Mouse (Mus musculus) forebrain, embryonic 13.5 days (tissue): Measurements from ENCODE around the gene Nrd1. TPM values are rescaled to one million over a fixed set of nuclear protein-coding genes. Genes with fewer than 3 reads are reported as not detected.

Source experiments
- ATAC-seq: fragments of 200-750 bp; cut with Nextera tagmentation; 2 replicates; pipeline ENCODE4 v1.8.0; 2017
- H3K27ac ChIP-seq: fragments of 300-500 bp; sonication (generic); 2 replicates; pipeline ENCODE4 v1.5.1; 2015; ENCODE audit warnings: inconsistent platforms, mild to moderate bottlenecking, moderate library complexity
- H3K27me3 ChIP-seq: fragments of 300-500 bp; sonication (generic); 2 replicates; pipeline ENCODE4 v1.6.1; 2015; ENCODE audit warnings: mild to moderate bottlenecking, inconsistent platforms
- H3K36me3 ChIP-seq: fragments of 300-500 bp; sonication (generic); 2 replicates; pipeline ENCODE4 v1.6.1; 2015; ENCODE audit warnings: mild to moderate bottlenecking, inconsistent platforms; ENCODE audit not compliant: poor library complexity, severe bottlenecking
- H3K4me1 ChIP-seq: fragments of 300-500 bp; sonication (generic); 2 replicates; pipeline ENCODE4 v1.6.1; 2015; ENCODE audit warnings: inconsistent platforms
- H3K4me2 ChIP-seq: fragments of 300-500 bp; sonication (generic); 2 replicates; pipeline ENCODE4 v1.6.1; 2015; ENCODE audit warnings: inconsistent platforms, mild to moderate bottlenecking, moderate library complexity
- H3K4me3 ChIP-seq: fragments of 300-500 bp; sonication (generic); 2 replicates; pipeline ENCODE4 v1.5.1; 2015; ENCODE audit warnings: mild to moderate bottlenecking, inconsistent platforms
- H3K9ac ChIP-seq: fragments of 300-500 bp; sonication (generic); 2 replicates; pipeline ENCODE4 v1.6.1; 2015; ENCODE audit warnings: mild to moderate bottlenecking, inconsistent platforms
- H3K9me3 ChIP-seq: fragments of 300-500 bp; sonication (generic); replicated peaks from 2 replicates; pipeline ENCODE4 v1.6.1; 2016; ENCODE audit warnings: inconsistent platforms
- WGBS: fragments of 180-500 bp; shearing (Covaris S2); methylation state at CpG from one replicate; pipeline ENCODE4 v1.1.7; 2015; 5-methylcytosine and 5-hydroxymethylcytosine counted together
- polyA plus RNA-seq: library from polyadenylated mRNA; unstranded; fragments of >200 nt; fragmentation: Nextera tagmentation; extraction: Ambion mirVana; gene quantifications from 2 replicates; pipeline ENCODE4 v1.2.1, GENCODE M21; 2015

Gene Nrd1
- 82.1 and 83.3 TPM in 2 replicates for polyA plus RNA-seq

GRCm38 (mm10) chr4:108999999-109000950 is at the start of gene Nrd1:
Gene Nrd1, plus strand, starts transcription at chr4:109000655.
- H3K4me3 ChIP-seq: peak within 1 kb of the TSS; percentile 89
- H3K27ac ChIP-seq: peak within 1 kb of the TSS; percentile 89
- peaks cover 31% of the 10 kb centered on the region for H3K4me1 ChIP-seq
- peak within 1 kb of the TSS; percentile 90 for H3K9ac ChIP-seq
- ATAC-seq: peak; percentile 99
- no peaks in the 10 kb centered on the region for H3K9me3 ChIP-seq
- 0 out of 2 replicates have a peak, but pooled peaks cover 11% of the 10 kb centered on the region for H3K36me3 ChIP-seq
- no peaks in the 10 kb centered on the region for H3K27me3 ChIP-seq
- under 1% methylated on average over 58 of the region's 58 CpGs for WGBS
- H3K4me2 ChIP-seq: peak within 1 kb of the TSS; percentile 91

GRCm38 (mm10) chr4:108951663-108952062 is 48.8 kb upstream of the Nrd1 start:
- H3K4me1 ChIP-seq: no peaks in the 10 kb centered on the region
- no peak overlapping the region for H3K27ac ChIP-seq
- no peaks in the 10 kb centered on the region for H3K36me3 ChIP-seq
- H3K9me3 ChIP-seq: no peaks in the 10 kb centered on the region
- H3K27me3 ChIP-seq: no peaks in the 10 kb centered on the region
- WGBS: 87% methylated on average over 4 of the region's 4 CpGs
- no peak overlapping the region for H3K9ac ChIP-seq
- ATAC-seq: no peak
- no peak overlapping the region for H3K4me2 ChIP-seq
- no peak overlapping the region for H3K4me3 ChIP-seq

GRCm38 (mm10) chr4:108959696-108960095 is 40.8 kb upstream of the Nrd1 start:
- Histone ChIP-seq H3K36me3 (no peaks in the 10 kb centered on the region), H3K27ac (no peak overlapping the region), H3K27me3 (no peaks in the 10 kb centered on the region), H3K9ac (no peak overlapping the region), H3K4me3 (no peak overlapping the region), H3K4me1 (no peaks in the 10 kb centered on the region), H3K9me3 (no peaks in the 10 kb centered on the region), H3K4me2 (no peak overlapping the region)
- 86% methylated on average over 3 of the region's 3 CpGs for WGBS
- ATAC-seq: no peak

GRCm38 (mm10) chr4:108960619-108961460 is 39.6 kb upstream of the Nrd1 start:
- H3K4me1 ChIP-seq: no peaks in the 10 kb centered on the region
- ATAC-seq: no peak
- H3K9ac ChIP-seq: no peak overlapping the region
- H3K27ac ChIP-seq: no peak overlapping the region
- H3K27me3 ChIP-seq: no peaks in the 10 kb centered on the region
- H3K9me3 ChIP-seq: no peaks in the 10 kb centered on the region
- H3K36me3 ChIP-seq: no peaks in the 10 kb centered on the region
- no peak overlapping the region for H3K4me2 ChIP-seq
- H3K4me3 ChIP-seq: no peak overlapping the region
- 83% methylated on average over 4 of the region's 4 CpGs for WGBS

GRCm38 (mm10) chr4:108963017-108963416 is 37.4 kb upstream of the Nrd1 start:
- Histone ChIP-seq H3K27ac (no peak overlapping the region), H3K4me3 (no peak overlapping the region), H3K4me2 (no peak overlapping the region), H3K4me1 (no peaks in the 10 kb centered on the region), H3K9me3 (no peaks in the 10 kb centered on the region), H3K9ac (no peak overlapping the region), H3K27me3 (no peaks in the 10 kb centered on the region), H3K36me3 (no peaks in the 10 kb centered on the region)
- 84% methylated on average over 6 of the region's 6 CpGs for WGBS
- ATAC-seq: no peak

- WGBS: 86% methylated on average over 3 of the region's 3 CpGs
- ATAC-seq: no peak
- Histone ChIP-seq H3K9ac (no peak overlapping the region), H3K4me2 (no peak overlapping the region), H3K27ac (no peak overlapping the region), H3K27me3 (no peaks in the 10 kb centered on the region), H3K36me3 (no peaks in the 10 kb centered on the region), H3K4me1 (no peaks in the 10 kb centered on the region), H3K4me3 (no peak overlapping the region), H3K9me3 (no peaks in the 10 kb centered on the region)
Measured at GRCm38 (mm10) chr4:108969517-108969916, 30.9 kb upstream of the Nrd1 start.

- Histone ChIP-seq H3K9me3 (no peaks in the 10 kb centered on the region), H3K9ac (no peak overlapping the region), H3K4me1 (no peaks in the 10 kb centered on the region), H3K4me3 (no peak overlapping the region), H3K36me3 (no peaks in the 10 kb centered on the region), H3K4me2 (no peak overlapping the region), H3K27me3 (no peaks in the 10 kb centered on the region), H3K27ac (no peak overlapping the region)
- 84% methylated on average over 5 of the region's 5 CpGs for WGBS
- no peak for ATAC-seq
Measured at GRCm38 (mm10) chr4:108971054-108971453, 29.4 kb upstream of the Nrd1 start.

GRCm38 (mm10) chr4:108976458-108977071 is 23.9 kb upstream of the Nrd1 start:
- Histone ChIP-seq H3K4me1 (no peaks in the 10 kb centered on the region), H3K36me3 (no peaks in the 10 kb centered on the region), H3K4me2 (no peak overlapping the region), H3K4me3 (no peak overlapping the region), H3K27me3 (no peaks in the 10 kb centered on the region), H3K27ac (no peak overlapping the region), H3K9ac (no peak overlapping the region), H3K9me3 (no peaks in the 10 kb centered on the region)
- ATAC-seq: 0 out of 2 replicates have a peak, but pooled peaks have one; percentile 66
- WGBS: 54% methylated on average over 6 of the region's 6 CpGs

GRCm38 (mm10) chr4:108986833-108987472 is 13.5 kb upstream of the Nrd1 start:
- H3K36me3 ChIP-seq: no peaks in the 10 kb centered on the region
- H3K4me1 ChIP-seq: no peaks in the 10 kb centered on the region
- H3K9ac ChIP-seq: no peak overlapping the region
- no peaks in the 10 kb centered on the region; the same call in 1 of the 2 replicates for H3K9me3 ChIP-seq
- no peak overlapping the region for H3K4me3 ChIP-seq
- no peak overlapping the region for H3K4me2 ChIP-seq
- WGBS: 90% methylated on average over 1 of the region's 1 CpGs
- ATAC-seq: no peak
- no peak overlapping the region for H3K27ac ChIP-seq
- H3K27me3 ChIP-seq: no peaks in the 10 kb centered on the region

- no peak overlapping the region for H3K4me2 ChIP-seq
- 85% methylated on average over 4 of the region's 4 CpGs for WGBS
- H3K36me3 ChIP-seq: no peaks in the 10 kb centered on the region
- no peak overlapping the region for H3K27ac ChIP-seq
- no peak overlapping the region for H3K4me3 ChIP-seq
- ATAC-seq: no peak
- no peaks in the 10 kb centered on the region for H3K27me3 ChIP-seq
- H3K4me1 ChIP-seq: no peaks in the 10 kb centered on the region
- no peak overlapping the region for H3K9ac ChIP-seq
- H3K9me3 ChIP-seq: no peaks in the 10 kb centered on the region; the same call in 1 of the 2 replicates
Measured at GRCm38 (mm10) chr4:108987473-108987842, 13.0 kb upstream of the Nrd1 start.

GRCm38 (mm10) chr4:108989430-108989829 is 11.0 kb upstream of the Nrd1 start:
- no peak overlapping the region for H3K4me3 ChIP-seq
- H3K9ac ChIP-seq: no peak overlapping the region
- 83% methylated on average over 2 of the region's 2 CpGs for WGBS
- ATAC-seq: no peak
- no peaks in the 10 kb centered on the region for H3K4me1 ChIP-seq
- no peaks in the 10 kb centered on the region; the same call in 1 of the 2 replicates for H3K9me3 ChIP-seq
- H3K4me2 ChIP-seq: no peak overlapping the region
- H3K36me3 ChIP-seq: no peaks in the 10 kb centered on the region
- no peaks in the 10 kb centered on the region for H3K27me3 ChIP-seq
- no peak overlapping the region for H3K27ac ChIP-seq
